Mouse (Mus musculus) heart, adult 2 months (tissue): ENCODE data around the gene Tshz2. TPM values are rescaled to one million over a fixed set of nuclear protein-coding genes. Genes with fewer than 3 reads are reported as not detected.

Experiments used
- DNase-seq, 2 experiments: peaks; one replicate each; pipeline ENCODE4 v3.0.0; 2021
- H3K27ac ChIP-seq: fragments of 200-600 bp; 2 replicates; pipeline ENCODE4 v1.8.1; 2022
- H3K27me3 ChIP-seq: fragments of 200-500 bp; 2 replicates; pipeline ENCODE4 v1.6.1; 2012; ENCODE audit warnings: mild to moderate bottlenecking, low read length, inconsistent platforms, mixed read lengths; ENCODE audit not compliant: control insufficient read depth, insufficient read depth
- H3K36me3 ChIP-seq: fragments of 200-500 bp; 2 replicates; pipeline ENCODE4 v1.6.1; 2012; ENCODE audit warnings: low read length, inconsistent platforms; ENCODE audit not compliant: control insufficient read depth, insufficient read depth
- H3K4me1 ChIP-seq: fragments of 200-500 bp; 2 replicates; pipeline ENCODE4 v1.6.1; 2011; ENCODE audit warnings: low read length; ENCODE audit not compliant: control insufficient read depth, insufficient read depth
- H3K4me3 ChIP-seq: fragments of 200-600 bp; 2 replicates; pipeline ENCODE4 v1.8.1; 2022
- H3K79me2 ChIP-seq: fragments of 200-500 bp; replicated peaks from 2 replicates; pipeline ENCODE4 v1.6.1; 2012; ENCODE audit warnings: mild to moderate bottlenecking, inconsistent platforms, low read length, moderate library complexity, mixed read lengths; ENCODE audit not compliant: control insufficient read depth, insufficient read depth
- H3K9ac ChIP-seq: fragments of 200-500 bp; 2 replicates; pipeline ENCODE4 v1.6.1; 2012; ENCODE audit warnings: low read depth, mild to moderate bottlenecking, control low read depth, inconsistent platforms, low read length, mixed read lengths
- CTCF ChIP-seq: fragments of 200-600 bp; IDR thresholded peaks from 2 replicates; pipeline ENCODE4 v1.8.1; 2022; ENCODE audit warnings: antibody characterized with exemption, mild to moderate bottlenecking, moderate library complexity
- EP300 ChIP-seq: fragments of 200-500 bp; IDR thresholded peaks from 2 replicates; pipeline ENCODE4 v1.6.1; 2011; ENCODE audit warnings: low read depth, low read length, control low read depth; ENCODE audit not compliant: insufficient read depth
- POLR2A ChIP-seq: fragments of 200-500 bp; IDR thresholded peaks from 2 replicates; pipeline ENCODE4 v1.6.1; 2011; ENCODE audit warnings: mild to moderate bottlenecking, low read depth, low read length, control low read depth; ENCODE audit not compliant: insufficient read depth
- WGBS: fragments of 180-500 bp; shearing (Covaris S2); methylation state at CpG from one replicate; pipeline ENCODE4 v1.1.7; 2018; 5-methylcytosine and 5-hydroxymethylcytosine counted together
- intact Hi-C: fragments of 180-260 bp; cut with DNase I; formaldehyde crosslinking; loops from one replicate; pipeline ENCODE4 v1.15.1; 2025
- polyA plus RNA-seq: library from polyadenylated mRNA; depleted of rRNA; stranded (reverse); fragments of >200 nt; gene quantifications from 2 replicates; pipeline ENCODE4 v1.2.3, GENCODE M21; 2012
- total RNA-seq, 2 experiments: library from RNA; stranded (reverse); gene quantifications; 2 replicates each; pipeline ENCODE4 v1.2.3; 2021

The Tshz2 gene
- total and polyA plus RNA-seq, 3 experiments = 8.2 to 12.9 (median 12.1) TPM

- DNase-seq = no peak
- Histone ChIP-seq H3K4me3 (no peak overlapping the region), H3K27me3 (no peaks in the 10 kb centered on the region), H3K9ac (no peak overlapping the region), H3K79me2 (no peaks in the 10 kb centered on the region), H3K4me1 (peaks cover 7% of the 10 kb centered on the region), H3K36me3 (no peaks in the 10 kb centered on the region), H3K27ac (no peak overlapping the region)
- TF ChIP-seq EP300 (no peak), POLR2A (no peak), CTCF (no peak)
- intact Hi-C loops = no loop called here
- WGBS = 54% methylated on average over 7 of the region's 7 CpGs
Measured at GRCm38 (mm10) chr2:169679264-169679663, 46.5 kb downstream of the Tshz2 start.

- DNase-seq = no peak
- Histone ChIP-seq H3K36me3 (no peaks in the 10 kb centered on the region), H3K79me2 (no peaks in the 10 kb centered on the region), H3K27ac (no peak overlapping the region), H3K9ac (no peak overlapping the region), H3K27me3 (no peaks in the 10 kb centered on the region), H3K4me1 (peaks cover 3% of the 10 kb centered on the region), H3K4me3 (no peak overlapping the region)
- 39% methylated on average over 5 of the region's 5 CpGs for WGBS
- TF ChIP-seq CTCF (no peak), POLR2A (no peak), EP300 (no peak)
- intact Hi-C loops = loop anchor here (5.0 kb wide), 1 partner anchor 42 kb away; no protein-coding TSS in a partner anchor
Measured at GRCm38 (mm10) chr2:169679951-169680350, 47.1 kb downstream of the Tshz2 start.

- 44% methylated on average over 5 of the region's 5 CpGs for WGBS
- intact Hi-C loops = no loop called here
- Histone ChIP-seq H3K27ac (peak overlapping the region; percentile 33), H3K36me3 (no peaks in the 10 kb centered on the region), H3K79me2 (no peaks in the 10 kb centered on the region), H3K4me1 (peaks cover 3% of the 10 kb centered on the region), H3K9ac (no peak overlapping the region), H3K4me3 (no peak overlapping the region), H3K27me3 (no peaks in the 10 kb centered on the region)
- no peak for DNase-seq
- TF ChIP-seq POLR2A = no peak
- TF ChIP-seq CTCF = peak; percentile 62
- TF ChIP-seq EP300 = no peak
Measured at GRCm38 (mm10) chr2:169685260-169685659, 52.4 kb downstream of the Tshz2 start.

- Histone ChIP-seq H3K79me2 (no peaks in the 10 kb centered on the region), H3K27ac (no peak overlapping the region), H3K9ac (no peak overlapping the region), H3K4me1 (peaks cover 2% of the 10 kb centered on the region), H3K36me3 (no peaks in the 10 kb centered on the region), H3K4me3 (no peak overlapping the region), H3K27me3 (no peaks in the 10 kb centered on the region)
- no peak for DNase-seq
- 83% methylated on average over 7 of the region's 7 CpGs for WGBS
- intact Hi-C loops = no loop called here
- TF ChIP-seq CTCF = no peak
Measured at GRCm38 (mm10) chr2:169685747-169686146, 52.9 kb downstream of the Tshz2 start.

- no peaks in the 10 kb centered on the region for H3K79me2 ChIP-seq
- H3K4me3 ChIP-seq = no peak overlapping the region
- intact Hi-C loops = no loop called here
- no peaks in the 10 kb centered on the region for H3K36me3 ChIP-seq
- DNase-seq = no peak
- WGBS = 82% methylated on average over 12 of the region's 12 CpGs
- TF ChIP-seq EP300 (no peak), POLR2A (no peak), CTCF (no peak)
- H3K27me3 ChIP-seq = no peaks in the 10 kb centered on the region
- H3K4me1 ChIP-seq = peaks cover 2% of the 10 kb centered on the region
- no peak overlapping the region for H3K27ac ChIP-seq
- H3K9ac ChIP-seq = no peak overlapping the region
Measured at GRCm38 (mm10) chr2:169686697-169687430, 54.1 kb downstream of the Tshz2 start.

- no peak for TF ChIP-seq CTCF
- TF ChIP-seq EP300 = no peak
- no peak for TF ChIP-seq POLR2A
- WGBS = 88% methylated on average over 2 of the region's 2 CpGs
- Histone ChIP-seq H3K27me3 (no peaks in the 10 kb centered on the region), H3K9ac (no peak overlapping the region), H3K4me3 (no peak overlapping the region), H3K79me2 (no peaks in the 10 kb centered on the region), H3K36me3 (no peaks in the 10 kb centered on the region), H3K4me1 (peaks cover 2% of the 10 kb centered on the region), H3K27ac (no peak overlapping the region)
- intact Hi-C loops = no loop called here
- no peak for DNase-seq
Measured at GRCm38 (mm10) chr2:169690054-169690453, 57.2 kb downstream of the Tshz2 start.
